Mouse (Mus musculus) forebrain, embryonic 11.5 days (tissue): Measurements from ENCODE around the gene Smarcc2. TPM values are rescaled to one million over a fixed set of nuclear protein-coding genes. Genes with fewer than 3 reads are reported as not detected.
A peak's percentile ranks its signal among the peaks of the same experiment; 100 is the strongest.

Source experiments
- ATAC-seq: fragments of 200-750 bp; cut with Nextera tagmentation; replicated peaks from 2 replicates; pipeline ENCODE4 v1.8.0; 2017; ENCODE audit warnings: moderate TSS enrichment; ENCODE audit not compliant: low FRiP score
- DNase-seq: peaks from one replicate; pipeline ENCODE4 v3.0.0-alpha.2; 2017; ENCODE audit warnings: low spot score
- H3K27ac ChIP-seq: fragments of 300-500 bp; sonication (generic); 2 replicates; pipeline ENCODE4 v1.5.1; 2014; ENCODE audit warnings: low read depth, low read length
- H3K27me3 ChIP-seq: fragments of 300-500 bp; sonication (generic); 2 replicates; pipeline ENCODE4 v1.6.1; 2014; ENCODE audit warnings: mild to moderate bottlenecking, low read length, mixed read lengths; ENCODE audit not compliant: control insufficient read depth, insufficient read depth
- H3K36me3 ChIP-seq: fragments of 300-500 bp; sonication (generic); 2 replicates; pipeline ENCODE4 v1.6.1; 2014; ENCODE audit warnings: mild to moderate bottlenecking, low read length, moderate library complexity, mixed read lengths; ENCODE audit not compliant: control insufficient read depth, insufficient read depth
- H3K4me1 ChIP-seq: fragments of 300-500 bp; sonication (generic); replicated peaks from 2 replicates; pipeline ENCODE4 v1.6.1; 2014; ENCODE audit warnings: low read length, mixed read lengths; ENCODE audit not compliant: control insufficient read depth, insufficient read depth
- H3K4me2 ChIP-seq: fragments of 300-500 bp; sonication (generic); 2 replicates; pipeline ENCODE4 v1.6.1; 2014; ENCODE audit warnings: low read depth, mild to moderate bottlenecking, low read length, moderate library complexity, mixed read lengths; ENCODE audit not compliant: severe bottlenecking
- H3K4me3 ChIP-seq: fragments of 300-500 bp; sonication (generic); 2 replicates; pipeline ENCODE4 v1.5.1; 2014; ENCODE audit warnings: low read depth, low read length
- H3K9ac ChIP-seq: fragments of 300-500 bp; sonication (generic); 2 replicates; pipeline ENCODE4 v1.6.1; 2014; ENCODE audit warnings: low read length
- H3K9me3 ChIP-seq: fragments of 300-500 bp; sonication (generic); 2 replicates; pipeline ENCODE4 v1.6.1; 2016; ENCODE audit warnings: low read length, mixed read lengths; ENCODE audit not compliant: control insufficient read depth
- WGBS: fragments of 180-500 bp; shearing (Covaris S2); extraction: QIAGEN DNeasy Blood & Tissue Kit; methylation state at CpG from one replicate; pipeline ENCODE4 v1.1.7; 2014; 5-methylcytosine and 5-hydroxymethylcytosine counted together
- polyA plus RNA-seq: library from polyadenylated mRNA; unstranded; fragments of >200 nt; fragmentation: Nextera tagmentation; extraction: Ambion mirVana; gene quantifications from 2 replicates; pipeline ENCODE4 v1.2.1, GENCODE M21; 2014

Smarcc2 gene
- polyA plus RNA-seq, 1 experiment from 2014 or later: 139 TPM

DNA sequence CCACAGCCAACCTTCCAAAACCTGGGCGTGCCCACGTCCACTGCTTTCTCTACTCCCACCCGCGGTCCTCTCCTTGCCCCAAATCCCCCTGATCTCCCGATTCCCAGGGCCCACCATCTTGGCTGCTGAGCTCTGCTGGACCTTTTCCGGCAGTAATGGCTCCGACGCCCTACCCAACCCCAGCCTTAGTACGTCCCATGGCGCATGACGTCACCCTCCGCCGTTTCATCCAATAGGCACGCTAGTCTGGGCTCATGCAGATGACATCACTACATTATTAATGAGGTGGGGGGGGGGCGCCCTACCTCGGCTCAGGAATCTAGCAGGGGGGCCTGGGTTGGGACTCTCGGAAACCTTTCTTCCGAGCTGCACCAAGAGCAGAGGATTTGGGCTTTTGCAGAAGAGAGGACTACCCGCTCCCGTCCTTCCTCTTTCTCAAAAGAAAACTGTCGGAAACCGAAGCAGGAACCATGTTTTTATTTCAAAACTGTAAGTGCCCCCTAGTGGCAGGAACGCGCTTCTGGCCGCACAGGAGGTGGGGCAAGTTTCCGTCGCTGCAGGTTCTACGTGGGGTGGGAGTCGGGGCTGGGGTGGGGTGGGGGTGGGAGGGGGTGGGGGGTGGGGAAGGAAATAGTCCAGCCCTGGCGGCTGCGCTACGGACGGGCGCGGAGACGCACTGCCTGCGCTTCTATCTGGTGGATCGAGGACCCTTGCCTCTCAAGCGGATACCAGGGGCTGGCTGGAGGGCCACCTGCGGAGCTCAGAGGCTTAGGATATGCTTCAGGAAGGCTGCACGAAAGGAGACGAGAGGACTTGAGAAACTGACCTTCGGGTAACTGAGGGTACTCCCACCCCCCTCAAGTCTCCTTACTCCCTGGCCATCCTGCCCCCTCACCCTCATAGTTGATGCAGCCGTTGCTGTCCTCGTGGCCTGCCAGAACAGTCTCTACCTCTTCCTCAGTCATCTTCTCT is 34.9 kb downstream of the Smarcc2 start, which contains the start of gene Myl6:
Gene Myl6, minus strand, starts transcription at position 451 of the 972 bp plus-strand sequence.
- under 1% methylated on average over 45 of the region's 45 CpGs for WGBS
- peaks cover 7% of the 10 kb centered on the region; the same call in 1 of the 2 replicates for H3K36me3 ChIP-seq
- peak; percentile 99 for DNase-seq
- no peaks in the 10 kb centered on the region for H3K9me3 ChIP-seq
- H3K4me3 ChIP-seq: peak within 1 kb of the TSS; percentile 78
- no peaks in the 10 kb centered on the region for H3K27me3 ChIP-seq
- peak within 1 kb of the TSS; percentile 78 for H3K27ac ChIP-seq
- peaks cover 13% of the 10 kb centered on the region for H3K4me1 ChIP-seq
- H3K9ac ChIP-seq: peak within 1 kb of the TSS; percentile 88
- peak within 1 kb of the TSS; percentile 86 for H3K4me2 ChIP-seq
- peak; percentile 95 for ATAC-seq

GRCm38 (mm10) chr10:128494667-128495245 is 35.7 kb downstream of the Smarcc2 start:
- Histone ChIP-seq H3K9me3 (no peaks in the 10 kb centered on the region), H3K4me3 (peak overlapping the region; percentile 78), H3K4me2 (peak overlapping the region; percentile 73), H3K36me3 (peaks cover 6% of the 10 kb centered on the region; the same call in 1 of the 2 replicates), H3K9ac (peak overlapping the region; percentile 75), H3K4me1 (peaks cover 13% of the 10 kb centered on the region), H3K27me3 (no peaks in the 10 kb centered on the region), H3K27ac (peak overlapping the region; percentile 78; the same call in 1 of the 2 replicates)
- DNase-seq: no peak
- WGBS: 67% methylated on average over 11 of the region's 11 CpGs
- ATAC-seq: no peak

GRCm38 (mm10) chr10:128495270-128495669 is 36.2 kb downstream of the Smarcc2 start:
- ATAC-seq (no peak), DNase-seq (no peak)
- peaks cover 4% of the 10 kb centered on the region; the same call in 1 of the 2 replicates for H3K36me3 ChIP-seq
- WGBS: 87% methylated on average over 2 of the region's 2 CpGs
- H3K4me3 ChIP-seq: no peak overlapping the region
- no peaks in the 10 kb centered on the region for H3K27me3 ChIP-seq
- H3K4me2 ChIP-seq: no peak overlapping the region; the same call in 1 of the 2 replicates
- no peak overlapping the region for H3K9ac ChIP-seq
- H3K4me1 ChIP-seq: peaks cover 13% of the 10 kb centered on the region
- no peaks in the 10 kb centered on the region for H3K9me3 ChIP-seq
- H3K27ac ChIP-seq: no peak overlapping the region

- ATAC-seq (no peak), DNase-seq (no peak)
- Histone ChIP-seq H3K4me2 (no peak overlapping the region), H3K27me3 (no peaks in the 10 kb centered on the region), H3K27ac (no peak overlapping the region), H3K4me1 (peaks cover 13% of the 10 kb centered on the region), H3K9me3 (no peaks in the 10 kb centered on the region), H3K4me3 (no peak overlapping the region), H3K9ac (no peak overlapping the region), H3K36me3 (no peaks in the 10 kb centered on the region; the same call in 1 of the 2 replicates)
- WGBS: 86% methylated on average over 4 of the region's 4 CpGs
Observed at GRCm38 (mm10) chr10:128495903-128496302, 36.9 kb downstream of the Smarcc2 start.

- Histone ChIP-seq H3K27me3 (no peaks in the 10 kb centered on the region), H3K9me3 (no peaks in the 10 kb centered on the region), H3K4me3 (no peak overlapping the region), H3K4me2 (no peak overlapping the region), H3K4me1 (peaks cover 13% of the 10 kb centered on the region), H3K27ac (no peak overlapping the region), H3K9ac (no peak overlapping the region), H3K36me3 (no peaks in the 10 kb centered on the region)
- DNase-seq: no peak
- ATAC-seq: no peak
- 38% methylated on average over 6 of the region's 6 CpGs for WGBS
Observed at GRCm38 (mm10) chr10:128496509-128497077, 37.5 kb downstream of the Smarcc2 start.

GRCm38 (mm10) chr10:128497134-128497737 is 38.2 kb downstream of the Smarcc2 start:
- no peaks in the 10 kb centered on the region for H3K27me3 ChIP-seq
- no peak overlapping the region for H3K9ac ChIP-seq
- H3K4me1 ChIP-seq: peaks cover 13% of the 10 kb centered on the region
- no peak overlapping the region for H3K4me3 ChIP-seq
- no peak for DNase-seq
- H3K36me3 ChIP-seq: no peaks in the 10 kb centered on the region
- ATAC-seq: no peak
- H3K27ac ChIP-seq: no peak overlapping the region
- WGBS: 36% methylated on average over 6 of the region's 6 CpGs
- no peak overlapping the region for H3K4me2 ChIP-seq
- H3K9me3 ChIP-seq: no peaks in the 10 kb centered on the region

GRCm38 (mm10) chr10:128498590-128498989 is 39.5 kb downstream of the Smarcc2 start, which contains the start of gene Myl6b:
TSS of gene Myl6b (minus strand) at chr10:128498685.
- DNase-seq (peak; percentile 95), ATAC-seq (peak; percentile 83)
- WGBS: under 1% methylated on average over 27 of the region's 27 CpGs
- H3K4me3 ChIP-seq: peak within 1 kb of the TSS; percentile 52
- peak within 1 kb of the TSS; percentile 83 for H3K4me2 ChIP-seq
- no peaks in the 10 kb centered on the region for H3K9me3 ChIP-seq
- H3K27me3 ChIP-seq: no peaks in the 10 kb centered on the region
- no peaks in the 10 kb centered on the region for H3K36me3 ChIP-seq
- peak within 1 kb of the TSS; percentile 46; the same call in 1 of the 2 replicates for H3K27ac ChIP-seq
- H3K9ac ChIP-seq: peak within 1 kb of the TSS; percentile 63
- peaks cover 12% of the 10 kb centered on the region for H3K4me1 ChIP-seq
